Comparison of ENCODE assay signal across 20 mouse cellular contexts in the genomic region with DNA sequence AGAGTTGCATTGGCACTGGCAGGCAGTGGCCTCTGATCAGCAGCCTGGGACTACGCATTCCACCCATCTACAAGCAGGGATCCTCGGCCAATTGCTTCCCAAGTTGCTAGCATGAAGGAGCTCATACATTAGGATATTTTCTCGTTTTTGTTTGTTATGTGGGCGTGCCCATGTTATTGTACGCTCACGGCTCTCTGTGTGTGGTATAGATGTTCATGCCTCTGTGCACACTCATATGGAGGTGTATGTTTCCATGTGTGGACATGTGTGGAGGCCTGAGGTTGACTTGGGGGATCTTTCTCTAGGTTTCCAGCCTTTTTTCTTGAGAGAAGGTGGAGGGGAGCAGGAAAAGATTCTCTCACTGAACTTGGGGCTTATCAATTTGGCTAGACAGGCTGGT. TPM values are rescaled to one million over a fixed set of nuclear protein-coding genes. Genes with fewer than 3 reads are reported as not detected.
DNase-seq lines count a peak whose midpoint lies in the region; ATAC-seq and TF ChIP-seq lines count a peak whose summit lies in the region.
"Had no signal": no experiment of that assay in that cellular context is flagged by ENCODE, and none has a peak within 500 bp of the region (broad histone marks: within the 10 kb centered on the region; RNA-seq: fewer than 3 reads in every experiment).

No protein-coding gene starts in this region.

- no peak for TF ChIP-seq CTCF in midbrain, postnatal 0 days (IDR thresholded peaks at IDR 0.05)

- DNase-seq in heart, adult 11 months: peak; percentile 70
- DNase-seq in heart, postnatal 25 days (ENCODE audit: low spot score): no peak
- peak; percentile 67 for DNase-seq in midbrain, embryonic 11.5 days (ENCODE audit: low spot score, missing footprints)
- DNase-seq in midbrain, postnatal 0 days (ENCODE audit: low spot score): no peak
- DNase-seq: adrenal gland, adult 2 months; adrenal gland, adult 8-10 months; adrenal gland, postnatal 10 days; adrenal gland, postnatal 14 days; adrenal gland, postnatal 25 days; adrenal gland, postnatal 36 days; B cell, adult 2 months; cerebellum, adult 11 months; cerebellum, adult 11-12 months; cerebellum, adult 18-20 months had no signal

- WGBS in midbrain, embryonic 11.5 days: 86% methylated on average over 6 of the region's 6 CpGs
- WGBS in midbrain, postnatal 0 days: 93% methylated on average over 6 of the region's 6 CpGs

- H3K27me3 ChIP-seq in midbrain, embryonic 11.5 days (ENCODE audit: control insufficient read depth, insufficient read depth, low read length): no peaks in the 10 kb centered on the region
- H3K27me3 ChIP-seq in midbrain, postnatal 0 days (ENCODE audit: insufficient read depth, low read length): no peaks in the 10 kb centered on the region
- H3K27me3 ChIP-seq: CH12.LX had no signal

- no peak overlapping the region for H3K9ac ChIP-seq in midbrain, embryonic 11.5 days (ENCODE audit: low read length)
- no peak overlapping the region for H3K9ac ChIP-seq in midbrain, postnatal 0 days (replicated peaks; ENCODE audit: low read length, poor library complexity, severe bottlenecking)

- H3K27ac ChIP-seq in midbrain, embryonic 11.5 days (ENCODE audit: low read depth, low read length): no peak overlapping the region
- no peak overlapping the region for H3K27ac ChIP-seq in midbrain, postnatal 0 days (ENCODE audit: low read depth, low read length)

- no peak for ATAC-seq in midbrain, embryonic 11.5 days (ENCODE audit: low FRiP score)
- no peak for ATAC-seq in midbrain, postnatal 0 days (ENCODE audit: low FRiP score)
- ATAC-seq: activated CD4-positive, CD25-positive, alpha-beta regulatory T cell, adult 4 months; CD4-positive, CD25-positive, alpha-beta regulatory T cell, adult 4 months; Patski had no signal

- no peak overlapping the region for H3K4me2 ChIP-seq in midbrain, embryonic 11.5 days
- H3K4me2 ChIP-seq in midbrain, postnatal 0 days (ENCODE audit: low read depth, low read length, poor library complexity, severe bottlenecking): no peak overlapping the region

- intact Hi-C loops in heart, postnatal 25 days (cut with DNase I): loop anchor here (5.0 kb wide), 1 partner anchor 470 kb away; no protein-coding TSS in a partner anchor

- no peaks in the 10 kb centered on the region for H3K9me3 ChIP-seq in midbrain, embryonic 11.5 days (ENCODE audit: control insufficient read depth, low read length)
- H3K9me3 ChIP-seq in midbrain, postnatal 0 days (ENCODE audit: low read length): no peaks in the 10 kb centered on the region

- no peaks in the 10 kb centered on the region for H3K36me3 ChIP-seq in midbrain, embryonic 11.5 days (ENCODE audit: control insufficient read depth, insufficient read depth, low read length)
- H3K36me3 ChIP-seq in midbrain, postnatal 0 days (ENCODE audit: insufficient read depth, low read length): no peaks in the 10 kb centered on the region
- H3K36me3 ChIP-seq: G1E had no signal

- peaks cover 5% of the 10 kb centered on the region; the same call in 1 of the 2 replicates for H3K4me1 ChIP-seq in midbrain, embryonic 11.5 days (ENCODE audit: control insufficient read depth, insufficient read depth, low read length)
- H3K4me1 ChIP-seq in midbrain, postnatal 0 days (ENCODE audit: insufficient read depth, low read length): no peaks in the 10 kb centered on the region

- no peak overlapping the region for H3K4me3 ChIP-seq in midbrain, embryonic 11.5 days (ENCODE audit: low read depth, low read length)
- H3K4me3 ChIP-seq in midbrain, postnatal 0 days (ENCODE audit: low read depth, low read length): no peak overlapping the region

RNA-seq across cellular contexts. Expression of a gene that starts 46.8 kb away (rescaled TPM):
- 1 to 10 TPM; 3.1 to 3.2 TPM for total RNA-seq in heart, postnatal 25 days (2021)
- polyA plus RNA-seq in midbrain, embryonic 11.5 days (2014; fragmentation: Nextera tagmentation; extraction: Ambion mirVana): 3.0 and 3.7 TPM in 2 replicates
- 0.66 and 0.90 TPM in 2 replicates for total RNA-seq in midbrain, postnatal 0 days (2014; rRNA removed)
- 1.3 and 1.4 TPM in 2 replicates for polyA plus RNA-seq in midbrain, postnatal 0 days (2015; fragmentation: Nextera tagmentation; extraction: Ambion mirVana)
- total RNA-seq: MEL had no signal
- polyA plus RNA-seq: Patski had no signal

Comparison
In these comparisons a context has a peak if more than half of its experiments do, and no peak if none do; other contexts are left out.
1. DNase-seq: peak in heart, adult 11 months (single experiment) and midbrain, embryonic 11.5 days (single experiment); none in heart, postnatal 25 days (single experiment) and midbrain, postnatal 0 days (single experiment).